Mouse (Mus musculus) midbrain, embryonic 13.5 days (tissue): ENCODE measurements around the gene Wdr75. TPM values are rescaled to one million over a fixed set of nuclear protein-coding genes. Genes with fewer than 3 reads are reported as not detected.
A peak's percentile ranks its signal among the peaks of the same experiment; 100 is the strongest.

Experiments
- ATAC-seq: fragments of 200-750 bp; cut with Nextera tagmentation; 2 replicates; pipeline ENCODE4 v1.8.0; 2017; ENCODE audit warnings: mild to moderate bottlenecking, moderate TSS enrichment, moderate library complexity
- H3K27ac ChIP-seq: fragments of 300-500 bp; sonication (generic); 2 replicates; pipeline ENCODE4 v1.5.1; 2015; ENCODE audit warnings: inconsistent platforms, mild to moderate bottlenecking, moderate library complexity
- H3K27me3 ChIP-seq: fragments of 300-500 bp; sonication (generic); 2 replicates; pipeline ENCODE4 v1.6.1; 2015; ENCODE audit warnings: mild to moderate bottlenecking, inconsistent platforms
- H3K36me3 ChIP-seq: fragments of 300-500 bp; sonication (generic); 2 replicates; pipeline ENCODE4 v1.6.1; 2015; ENCODE audit warnings: mild to moderate bottlenecking, inconsistent platforms
- H3K4me1 ChIP-seq: fragments of 300-500 bp; sonication (generic); replicated peaks from 2 replicates; pipeline ENCODE4 v1.6.1; 2015; ENCODE audit warnings: inconsistent platforms
- H3K4me2 ChIP-seq: fragments of 300-500 bp; sonication (generic); replicated peaks from 2 replicates; pipeline ENCODE4 v1.6.1; 2015; ENCODE audit warnings: moderate library complexity, mild to moderate bottlenecking, inconsistent platforms
- H3K4me3 ChIP-seq: fragments of 300-500 bp; sonication (generic); replicated peaks from 2 replicates; pipeline ENCODE4 v1.5.1; 2015; ENCODE audit warnings: mild to moderate bottlenecking, inconsistent platforms
- H3K9ac ChIP-seq: fragments of 300-500 bp; sonication (generic); replicated peaks from 2 replicates; pipeline ENCODE4 v1.6.1; 2015; ENCODE audit warnings: mild to moderate bottlenecking, inconsistent platforms
- H3K9me3 ChIP-seq: fragments of 300-500 bp; sonication (generic); 2 replicates; pipeline ENCODE4 v1.6.1; 2016; ENCODE audit warnings: mild to moderate bottlenecking, inconsistent platforms
- WGBS: fragments of 180-500 bp; shearing (Covaris S2); methylation state at CpG from one replicate; pipeline ENCODE4 v1.1.7; 2015; 5-methylcytosine and 5-hydroxymethylcytosine counted together
- polyA plus RNA-seq: library from polyadenylated mRNA; unstranded; fragments of >200 nt; fragmentation: Nextera tagmentation; extraction: Ambion mirVana; gene quantifications from 2 replicates; pipeline ENCODE4 v1.2.1, GENCODE M21; 2015

The Wdr75 gene
- polyA plus RNA-seq, 1 experiment from 2014 or later = 74.1 TPM

- no peaks in the 10 kb centered on the region for H3K9me3 ChIP-seq
- no peak overlapping the region for H3K4me3 ChIP-seq
- H3K4me2 ChIP-seq = no peak overlapping the region
- no peaks in the 10 kb centered on the region for H3K27me3 ChIP-seq
- no peaks in the 10 kb centered on the region for H3K4me1 ChIP-seq
- no peak overlapping the region for H3K9ac ChIP-seq
- WGBS = 26% methylated on average over 1 of the region's 1 CpGs
- ATAC-seq = peak; percentile 66; the same call in 1 of the 2 replicates
- no peak overlapping the region for H3K27ac ChIP-seq
- peaks cover 79% of the 10 kb centered on the region for H3K36me3 ChIP-seq
Observed at GRCm38 (mm10) chr1:45816889-45817288, 21.9 kb downstream of the Wdr75 start.

GRCm38 (mm10) chr1:45818564-45818963 lies 23.6 kb downstream of the Wdr75 start:
- Histone ChIP-seq H3K9ac (no peak overlapping the region), H3K27me3 (no peaks in the 10 kb centered on the region), H3K4me2 (no peak overlapping the region), H3K36me3 (peaks cover 80% of the 10 kb centered on the region), H3K9me3 (no peaks in the 10 kb centered on the region), H3K4me1 (no peaks in the 10 kb centered on the region), H3K27ac (no peak overlapping the region), H3K4me3 (no peak overlapping the region)
- ATAC-seq = no peak
- WGBS = 79% methylated on average over 9 of the region's 9 CpGs

GRCm38 (mm10) chr1:45824441-45824840 lies 29.5 kb downstream of the Wdr75 start:
- Histone ChIP-seq H3K36me3 (peaks cover 46% of the 10 kb centered on the region), H3K9ac (no peak overlapping the region), H3K4me3 (no peak overlapping the region), H3K9me3 (no peaks in the 10 kb centered on the region), H3K4me1 (no peaks in the 10 kb centered on the region), H3K27me3 (no peaks in the 10 kb centered on the region), H3K4me2 (no peak overlapping the region), H3K27ac (no peak overlapping the region)
- WGBS = 81% methylated on average over 1 of the region's 1 CpGs
- peak; percentile 37; the same call in 1 of the 2 replicates for ATAC-seq

GRCm38 (mm10) chr1:45825140-45825539 lies 30.2 kb downstream of the Wdr75 start:
- ATAC-seq = peak; percentile 85

GRCm38 (mm10) chr1:45825630-45826029 lies 30.7 kb downstream of the Wdr75 start:
- Histone ChIP-seq H3K4me3 (no peak overlapping the region), H3K4me2 (no peak overlapping the region), H3K27ac (no peak overlapping the region), H3K9ac (no peak overlapping the region), H3K36me3 (peaks cover 37% of the 10 kb centered on the region), H3K4me1 (no peaks in the 10 kb centered on the region), H3K9me3 (no peaks in the 10 kb centered on the region), H3K27me3 (no peaks in the 10 kb centered on the region)
- ATAC-seq = no peak
- 98% methylated on average over 3 of the region's 3 CpGs for WGBS

More at GRCm38 (mm10) chr1:45825140-45825539, 30.2 kb downstream of the Wdr75 start:
- Histone ChIP-seq H3K9me3 (no peaks in the 10 kb centered on the region), H3K36me3 (peaks cover 42% of the 10 kb centered on the region), H3K27ac (no peak overlapping the region), H3K4me2 (no peak overlapping the region), H3K27me3 (no peaks in the 10 kb centered on the region), H3K4me1 (no peaks in the 10 kb centered on the region), H3K4me3 (no peak overlapping the region), H3K9ac (no peak overlapping the region)
- 50% methylated on average over 5 of the region's 5 CpGs for WGBS

- 90% methylated on average over 2 of the region's 2 CpGs for WGBS
Observed at GRCm38 (mm10) chr1:45826148-45826547, 31.2 kb downstream of the Wdr75 start.

GRCm38 (mm10) chr1:45826796-45827195 lies 31.8 kb downstream of the Wdr75 start:
- Histone ChIP-seq H3K9ac (no peak overlapping the region), H3K4me2 (no peak overlapping the region), H3K27ac (no peak overlapping the region), H3K4me1 (no peaks in the 10 kb centered on the region), H3K27me3 (no peaks in the 10 kb centered on the region), H3K4me3 (no peak overlapping the region), H3K9me3 (no peaks in the 10 kb centered on the region), H3K36me3 (peaks cover 27% of the 10 kb centered on the region)
- ATAC-seq = no peak
- 92% methylated on average over 2 of the region's 2 CpGs for WGBS

More at GRCm38 (mm10) chr1:45826148-45826547, 31.2 kb downstream of the Wdr75 start:
- Histone ChIP-seq H3K9me3 (no peaks in the 10 kb centered on the region), H3K27ac (no peak overlapping the region), H3K9ac (no peak overlapping the region), H3K36me3 (peaks cover 33% of the 10 kb centered on the region), H3K27me3 (no peaks in the 10 kb centered on the region), H3K4me1 (no peaks in the 10 kb centered on the region), H3K4me3 (no peak overlapping the region), H3K4me2 (no peak overlapping the region)
- ATAC-seq = no peak

- ATAC-seq = no peak
- H3K9me3 ChIP-seq = no peaks in the 10 kb centered on the region
Observed at GRCm38 (mm10) chr1:45830453-45831206, 35.7 kb downstream of the Wdr75 start.

GRCm38 (mm10) chr1:45835362-45836063 lies 40.5 kb downstream of the Wdr75 start:
- Histone ChIP-seq H3K27me3 (no peaks in the 10 kb centered on the region), H3K4me3 (no peak overlapping the region), H3K27ac (no peak overlapping the region), H3K4me2 (no peak overlapping the region), H3K9ac (no peak overlapping the region), H3K4me1 (no peaks in the 10 kb centered on the region), H3K9me3 (no peaks in the 10 kb centered on the region), H3K36me3 (no peaks in the 10 kb centered on the region)
- 88% methylated on average over 4 of the region's 4 CpGs for WGBS
- ATAC-seq = no peak

More at GRCm38 (mm10) chr1:45830453-45831206, 35.7 kb downstream of the Wdr75 start:
- H3K4me3 ChIP-seq = no peak overlapping the region
- no peak overlapping the region for H3K9ac ChIP-seq
- no peak overlapping the region for H3K27ac ChIP-seq
- no peaks in the 10 kb centered on the region for H3K27me3 ChIP-seq
- WGBS = 87% methylated on average over 8 of the region's 8 CpGs
- H3K4me2 ChIP-seq = no peak overlapping the region
- H3K4me1 ChIP-seq = no peaks in the 10 kb centered on the region
- H3K36me3 ChIP-seq = no peaks in the 10 kb centered on the region

- Histone ChIP-seq H3K4me3 (no peak overlapping the region), H3K4me2 (no peak overlapping the region), H3K27ac (no peak overlapping the region), H3K36me3 (no peaks in the 10 kb centered on the region), H3K27me3 (no peaks in the 10 kb centered on the region), H3K9me3 (no peaks in the 10 kb centered on the region), H3K4me1 (no peaks in the 10 kb centered on the region), H3K9ac (no peak overlapping the region)
- ATAC-seq = no peak
- WGBS = 87% methylated on average over 4 of the region's 4 CpGs
Observed at GRCm38 (mm10) chr1:45837736-45838135, 42.8 kb downstream of the Wdr75 start.

GRCm38 (mm10) chr1:45838271-45838670 lies 43.3 kb downstream of the Wdr75 start:
- no peaks in the 10 kb centered on the region for H3K4me1 ChIP-seq
- no peaks in the 10 kb centered on the region for H3K9me3 ChIP-seq
- no peaks in the 10 kb centered on the region for H3K36me3 ChIP-seq
- no peaks in the 10 kb centered on the region for H3K27me3 ChIP-seq
- H3K4me2 ChIP-seq = no peak overlapping the region
- no peak for ATAC-seq
- no peak overlapping the region for H3K9ac ChIP-seq
- no peak overlapping the region for H3K27ac ChIP-seq
- no peak overlapping the region for H3K4me3 ChIP-seq

GRCm38 (mm10) chr1:45845466-45845865 lies 50.5 kb downstream of the Wdr75 start:
- no peak for ATAC-seq
- 89% methylated on average over 1 of the region's 1 CpGs for WGBS
- no peak overlapping the region for H3K4me2 ChIP-seq
- H3K9me3 ChIP-seq = no peaks in the 10 kb centered on the region
- no peaks in the 10 kb centered on the region for H3K36me3 ChIP-seq
- H3K27me3 ChIP-seq = no peaks in the 10 kb centered on the region
- H3K27ac ChIP-seq = no peak overlapping the region
- H3K4me3 ChIP-seq = no peak overlapping the region
- no peaks in the 10 kb centered on the region for H3K4me1 ChIP-seq
- no peak overlapping the region for H3K9ac ChIP-seq
